Mouse (Mus musculus) right cerebral cortex, postnatal 25 days (tissue): Measurements from ENCODE around the gene Fgd3.
A peak's percentile ranks its signal among the peaks of the same experiment; 100 is the strongest.

Experiments used
- DNase-seq: peaks from one replicate; pipeline ENCODE4 v3.0.0; 2022

Fgd3 gene

DNA sequence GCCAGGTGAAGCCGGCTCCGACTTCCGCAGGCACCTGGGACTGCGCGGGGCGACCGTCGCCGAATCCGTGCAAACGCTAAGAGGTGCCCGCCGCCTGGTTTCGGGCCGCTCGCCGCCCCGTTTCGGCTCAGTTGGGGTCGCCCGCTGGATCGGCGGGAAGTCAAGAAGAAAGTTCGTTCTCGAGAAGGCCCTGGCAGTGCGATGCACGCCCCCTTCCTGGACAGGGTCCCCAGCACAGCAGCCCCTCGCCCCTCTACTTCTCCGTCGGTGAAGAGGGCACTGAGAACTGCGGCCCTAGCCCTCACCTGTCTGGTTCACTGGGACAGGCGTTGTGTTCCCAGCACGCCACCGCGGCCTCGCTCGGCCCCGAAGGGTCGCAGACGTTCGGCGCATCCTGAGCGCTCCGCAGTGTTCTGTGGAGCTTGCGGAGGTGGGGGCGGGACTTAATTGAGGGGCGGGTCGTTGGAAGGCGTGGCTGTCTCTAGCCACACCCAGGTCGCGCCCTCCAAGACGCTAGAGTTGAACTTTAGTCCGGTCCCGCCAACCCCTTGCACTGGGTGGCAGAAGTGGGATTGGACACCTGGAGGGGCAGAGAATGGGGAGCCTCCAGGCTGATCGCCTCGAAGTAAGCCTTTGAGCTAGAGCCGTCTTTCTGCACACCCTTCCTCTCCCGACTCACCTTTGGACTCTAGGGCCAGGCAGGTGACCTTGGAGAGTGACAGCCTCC, 72.2 kb downstream of the Fgd3 start:
- DNase-seq: no peak

DNA sequence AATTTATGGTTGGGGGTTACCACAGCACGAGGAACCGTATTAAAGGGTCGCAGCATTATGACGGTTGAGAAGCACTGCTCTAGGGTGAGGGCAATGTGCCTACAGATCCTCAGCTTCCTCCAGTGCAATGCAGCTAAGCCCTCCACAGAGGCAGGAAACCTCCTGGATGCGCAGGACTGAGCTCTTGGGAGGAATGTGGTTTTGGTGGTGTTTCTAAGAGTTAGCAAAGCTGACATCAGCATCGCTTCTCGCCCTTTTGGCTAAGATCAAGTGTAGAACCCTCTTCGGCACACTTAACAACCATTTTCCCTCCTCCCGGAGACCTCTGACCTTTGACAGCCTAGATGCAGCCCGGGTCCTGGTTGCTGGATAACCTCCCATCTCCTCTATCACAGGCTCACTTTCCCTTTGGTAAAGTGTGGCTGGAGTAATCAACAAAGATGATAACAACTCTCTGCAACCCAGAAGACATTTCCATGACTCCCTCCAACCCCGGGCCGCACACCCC, 72.8 kb downstream of the Fgd3 start:
- DNase-seq: no peak

DNA sequence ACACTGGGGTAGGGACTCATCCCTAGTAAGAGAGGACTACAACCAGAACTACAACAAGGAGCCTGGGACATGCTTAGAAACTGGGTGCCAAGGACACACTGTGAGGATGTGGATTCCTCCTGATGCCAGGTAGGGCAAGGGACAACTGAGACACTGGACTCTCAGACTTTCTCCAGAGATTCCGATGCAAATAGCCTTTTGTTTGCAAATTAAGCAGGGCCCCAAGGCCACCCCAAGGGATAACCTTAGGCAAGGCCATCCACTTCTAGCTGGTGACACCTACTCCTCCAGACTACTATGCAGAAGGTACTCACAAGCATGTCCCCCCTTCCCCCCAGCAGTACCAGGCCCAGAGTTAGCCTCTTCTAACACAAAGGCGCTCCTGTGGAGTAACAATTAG, 73.5 kb downstream of the Fgd3 start:
- DNase-seq: no peak

DNA sequence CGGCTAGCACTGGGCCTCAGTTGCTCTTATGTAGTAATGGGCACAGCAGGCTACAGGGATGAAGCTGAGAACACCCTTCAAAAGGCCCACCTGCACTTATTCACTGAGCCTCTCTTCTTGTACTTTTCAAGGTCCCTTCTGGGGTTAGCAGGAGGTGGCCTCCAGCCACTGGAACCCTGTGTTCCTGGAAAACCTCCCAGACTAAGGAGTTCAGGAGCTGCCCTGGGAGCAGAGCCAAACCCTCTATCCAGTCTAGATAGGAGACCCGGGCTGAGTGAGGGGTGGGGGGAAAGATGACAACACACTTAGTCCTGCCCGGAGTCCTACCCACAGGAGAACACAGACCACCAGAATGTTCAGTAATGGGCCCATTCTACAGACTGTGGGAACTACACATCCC, 74.1 kb downstream of the Fgd3 start:
- no peak for DNase-seq

DNA sequence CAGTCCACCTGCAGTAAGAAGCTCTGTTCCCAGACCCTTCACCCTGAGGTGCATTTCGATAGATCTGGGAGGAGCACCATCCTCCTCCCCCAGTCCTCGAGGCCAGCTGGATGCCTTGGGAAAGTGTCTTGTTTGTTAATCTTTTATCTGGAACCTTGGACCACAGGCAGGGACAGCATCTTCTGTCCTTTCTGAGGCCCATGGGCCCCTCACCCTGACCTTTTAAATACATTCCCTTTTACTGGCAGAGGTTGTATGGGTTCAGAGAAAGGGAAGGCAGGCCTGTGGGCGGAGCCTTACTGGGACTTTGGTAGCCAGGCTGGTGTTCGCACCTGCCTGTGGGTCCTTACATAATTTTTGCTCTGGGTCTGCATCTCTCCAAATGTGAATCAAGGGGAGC, 74.9 kb downstream of the Fgd3 start:
- no peak for DNase-seq

DNA sequence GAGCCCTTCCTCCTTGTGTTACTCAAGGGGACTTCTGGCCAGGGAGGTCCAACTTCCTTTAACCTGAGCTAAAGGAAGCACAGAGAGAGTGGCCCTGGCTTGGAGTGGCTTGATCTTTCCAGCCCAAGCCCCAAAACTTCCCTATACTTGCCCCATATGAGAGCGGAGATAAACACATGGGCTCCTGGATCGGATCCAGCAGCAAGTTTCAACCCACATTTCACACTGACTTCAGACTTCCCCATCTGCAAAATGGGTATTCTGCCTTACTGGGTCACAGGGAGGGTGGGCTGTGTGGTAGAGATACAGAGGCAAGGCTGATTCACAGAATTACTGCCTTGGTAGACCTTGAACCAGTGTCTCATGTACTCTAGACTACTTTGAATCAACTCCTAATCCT, 76.6 kb downstream of the Fgd3 start:
- DNase-seq: no peak

DNA sequence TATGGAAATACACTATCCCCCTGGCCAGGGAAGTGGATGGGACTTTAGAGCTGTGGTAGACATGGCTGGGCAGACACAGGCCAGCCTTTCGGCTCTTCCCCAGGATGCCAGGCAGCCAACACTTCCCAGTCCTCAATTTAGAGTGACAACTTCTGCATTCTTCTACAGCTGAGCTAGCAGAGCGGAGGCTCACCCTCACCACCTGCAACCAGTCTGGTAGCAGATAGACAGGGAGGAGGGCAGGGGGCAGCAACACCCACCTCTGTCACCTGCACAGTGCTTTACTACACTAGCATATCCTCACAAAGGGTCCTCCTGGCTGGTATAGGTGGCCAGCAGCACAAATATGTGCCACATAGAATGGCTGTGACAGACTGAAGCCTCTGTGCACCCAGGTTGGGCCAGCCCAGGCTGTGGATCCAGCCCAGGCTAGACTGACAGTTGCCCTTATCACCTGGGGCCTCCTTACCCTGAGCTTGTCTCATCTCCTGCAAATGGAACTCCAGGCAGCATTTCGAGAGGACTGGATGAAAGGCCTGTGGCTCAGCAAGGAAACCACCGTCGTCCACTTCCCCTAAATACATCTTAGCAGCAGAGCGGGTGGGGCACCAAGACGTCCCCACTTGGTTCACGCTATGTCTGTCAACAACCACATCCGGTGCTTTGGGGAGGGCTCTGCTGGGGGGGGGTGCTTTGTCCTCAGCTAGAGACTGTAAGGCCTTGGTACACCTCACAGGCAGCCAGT, 77.6 kb downstream of the Fgd3 start:
- DNase-seq: no peak

DNA sequence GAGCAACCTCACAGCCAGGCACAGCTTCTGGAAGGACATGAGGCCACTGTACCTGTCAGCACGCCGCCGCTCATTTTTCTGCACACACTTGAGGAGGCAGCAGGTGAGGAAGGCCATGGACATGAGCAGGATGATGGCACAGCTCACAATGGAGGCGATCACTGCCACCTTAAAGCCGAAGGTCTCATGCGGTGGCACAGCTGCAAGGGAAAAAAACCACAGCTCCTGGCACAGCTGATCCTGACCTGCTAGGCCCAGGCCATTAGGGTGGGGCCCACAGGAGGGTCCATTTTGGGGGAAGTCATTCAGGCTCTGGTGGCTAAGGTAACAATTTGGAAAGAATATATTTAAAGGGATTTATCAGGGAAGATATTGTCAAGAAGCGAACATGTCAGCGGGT, 81.4 kb downstream of the Fgd3 start:
- DNase-seq: no peak

DNA sequence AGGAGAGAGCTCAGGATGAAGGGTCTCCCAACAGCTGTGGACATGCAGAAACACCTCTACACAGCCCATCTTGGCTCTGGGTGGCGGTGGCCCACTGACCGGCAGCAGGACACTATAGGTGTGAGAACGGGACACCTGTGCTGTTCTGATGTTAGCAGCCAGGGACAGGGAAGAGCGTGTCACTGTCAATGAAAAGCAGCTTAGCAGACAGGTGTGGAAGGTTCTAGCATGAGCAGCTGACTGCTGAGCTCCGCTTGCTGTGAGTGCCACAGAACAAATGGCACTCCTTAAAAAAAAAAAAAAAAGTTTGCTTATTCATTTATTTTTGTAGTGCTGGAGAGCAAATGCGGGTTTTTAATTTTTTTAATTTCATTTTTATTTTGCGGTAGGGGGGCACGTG, 82.5 kb downstream of the Fgd3 start:
- no peak for DNase-seq

DNA sequence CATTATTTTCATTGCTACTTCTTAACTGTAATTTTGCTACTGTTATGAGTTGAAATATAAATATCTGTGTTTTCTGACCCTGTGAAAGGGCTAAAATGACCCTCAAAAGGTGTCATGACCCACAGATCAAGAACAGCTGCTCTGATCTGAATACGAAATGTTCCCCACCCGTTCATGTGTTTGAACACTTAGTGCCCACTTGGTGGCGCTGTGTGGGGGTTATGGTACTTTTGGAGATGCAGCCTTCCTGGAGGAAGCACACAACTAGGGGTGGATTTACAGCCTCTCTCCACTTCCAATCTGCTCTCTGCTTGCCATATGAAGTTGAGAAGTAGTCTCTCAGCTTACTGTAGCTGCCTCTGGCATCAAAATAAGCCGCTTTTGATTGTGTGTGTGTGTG, 85.4 kb downstream of the Fgd3 start:
- DNase-seq: no peak

DNA sequence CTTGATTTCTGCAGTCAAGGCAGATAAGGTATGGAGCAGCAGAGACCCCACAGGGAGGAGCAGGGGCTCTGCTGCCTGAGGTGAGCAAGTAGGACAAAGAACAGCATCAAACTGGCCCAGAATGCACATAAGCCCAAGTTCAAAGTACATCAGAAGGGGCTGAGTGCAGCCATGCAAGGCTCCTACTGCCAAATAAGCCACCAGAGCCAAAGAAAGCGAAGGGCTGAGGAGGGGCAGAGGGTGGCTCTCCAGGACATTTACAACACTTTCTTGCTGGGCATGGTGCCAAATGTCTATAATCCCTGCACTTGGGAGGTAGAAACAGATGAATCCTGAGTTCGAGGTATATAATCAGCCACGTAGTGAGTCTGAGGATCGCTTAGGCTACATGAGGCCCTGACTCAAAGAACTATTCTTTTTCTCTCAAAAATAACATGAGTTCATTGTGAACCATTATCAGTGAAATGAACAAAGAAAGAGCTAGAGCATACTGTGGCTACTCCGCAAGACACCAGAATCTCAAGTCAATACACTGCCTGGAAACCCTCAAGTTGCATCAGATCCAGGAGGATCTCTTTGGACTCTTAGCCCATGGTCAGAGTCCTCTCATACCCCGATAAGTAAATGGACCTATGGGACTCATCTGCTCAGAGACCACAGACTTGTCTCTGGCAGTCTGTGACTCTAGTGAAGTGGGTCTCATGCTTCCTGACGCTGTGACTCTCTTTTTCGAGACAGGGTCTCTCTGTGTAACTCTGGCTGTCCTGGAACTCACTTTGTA, 86.1 kb downstream of the Fgd3 start:
- DNase-seq: no peak

DNA sequence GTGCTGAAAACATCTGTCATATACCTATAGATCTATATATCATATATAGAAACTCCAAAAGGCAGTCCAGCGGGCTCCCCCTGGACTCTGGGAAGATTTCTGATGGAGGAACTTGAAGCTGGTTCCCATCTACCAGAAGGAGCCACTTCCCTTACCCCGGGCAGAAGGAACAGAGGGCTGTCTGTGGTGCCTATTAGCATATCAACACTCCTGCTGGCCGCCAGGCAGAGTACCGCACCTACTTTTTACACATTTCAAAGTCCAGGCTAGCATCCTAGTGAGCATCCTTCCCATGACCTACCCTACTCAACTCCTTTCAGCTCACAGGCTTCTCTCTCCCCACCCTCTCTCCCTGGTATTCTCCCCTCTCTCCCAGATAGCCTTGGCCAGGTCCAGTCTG, 94.5 kb downstream of the Fgd3 start:
- no peak for DNase-seq

DNA sequence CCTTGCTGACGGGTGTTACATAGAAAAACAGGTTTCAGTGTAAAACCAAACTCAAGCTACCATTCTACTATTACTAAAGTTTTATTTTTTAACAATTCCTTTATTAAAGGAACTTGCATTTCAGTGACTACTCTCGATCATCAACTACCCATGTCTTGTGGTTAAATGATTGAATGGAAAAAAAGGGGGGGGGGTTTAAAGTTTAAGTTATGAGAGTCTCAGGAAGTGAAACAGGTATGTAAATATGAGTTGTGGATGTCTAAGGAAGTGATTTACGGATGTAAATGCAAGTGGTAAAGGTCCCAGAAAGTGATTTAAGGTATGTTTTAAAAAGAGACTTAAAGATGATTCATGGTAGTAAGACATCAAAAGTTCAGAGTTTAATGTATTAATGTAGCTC, 95.0 kb downstream of the Fgd3 start:
- DNase-seq: no peak

DNA sequence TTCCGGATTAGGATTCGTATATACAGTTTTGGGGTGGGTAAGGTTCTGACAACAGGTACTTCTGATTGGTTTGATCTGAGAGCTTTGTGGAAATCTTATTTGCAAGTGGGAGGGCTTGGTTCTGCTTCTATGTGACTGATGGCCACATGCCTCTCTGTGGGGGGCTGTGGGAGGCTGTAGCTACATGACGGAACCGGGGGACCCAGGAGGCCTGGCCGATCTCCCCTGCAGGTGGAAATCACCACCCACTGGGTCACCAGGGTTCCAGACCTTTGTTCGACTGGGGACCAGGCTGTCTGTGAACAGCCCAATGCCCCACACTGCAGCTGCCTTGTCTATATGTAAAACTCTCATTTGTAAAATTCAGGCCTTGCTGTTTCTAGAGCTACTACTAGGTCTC, 95.4 kb downstream of the Fgd3 start:
- DNase-seq: no peak

DNA sequence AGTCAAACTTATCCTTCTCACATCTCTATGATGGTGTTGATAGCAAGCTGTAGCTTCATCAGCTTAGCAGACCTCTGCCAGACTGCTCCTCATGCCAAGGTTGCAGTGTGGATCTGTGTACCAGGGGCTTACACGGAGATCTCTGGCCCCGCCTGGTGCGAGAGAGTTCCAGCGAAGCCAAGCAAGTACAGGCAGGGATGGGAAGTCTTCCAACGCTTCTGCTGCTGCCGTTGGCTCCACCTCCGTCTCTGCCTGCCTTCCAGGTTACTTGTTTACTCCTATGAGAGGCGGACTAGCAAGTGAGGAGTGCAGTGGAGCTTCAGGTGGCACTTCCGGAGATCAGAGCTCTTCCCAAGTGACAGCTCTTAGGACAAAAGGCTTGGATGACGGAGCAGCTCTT, 95.8 kb downstream of the Fgd3 start:
- DNase-seq: no peak

DNA sequence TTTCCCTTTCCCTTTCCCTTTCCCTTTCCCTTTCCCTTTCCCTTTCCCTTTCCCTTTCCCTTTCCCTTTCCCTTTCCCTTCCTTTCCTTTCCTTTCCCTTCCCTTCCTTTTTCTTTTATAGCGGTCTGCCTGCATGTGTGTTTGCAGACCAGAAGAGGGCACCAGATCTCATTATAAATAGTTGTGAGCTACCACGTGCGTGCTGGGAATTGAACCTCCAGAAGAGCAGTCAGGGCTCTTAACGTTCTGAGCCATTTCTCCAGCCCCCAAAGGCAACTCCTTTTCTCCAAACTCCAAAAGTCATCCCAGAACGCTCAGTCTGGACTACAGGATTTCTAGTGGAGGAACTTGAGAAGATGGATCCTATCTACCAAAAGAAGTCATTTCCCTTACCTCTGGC, 99.2 kb downstream of the Fgd3 start:
- no peak for DNase-seq

DNA sequence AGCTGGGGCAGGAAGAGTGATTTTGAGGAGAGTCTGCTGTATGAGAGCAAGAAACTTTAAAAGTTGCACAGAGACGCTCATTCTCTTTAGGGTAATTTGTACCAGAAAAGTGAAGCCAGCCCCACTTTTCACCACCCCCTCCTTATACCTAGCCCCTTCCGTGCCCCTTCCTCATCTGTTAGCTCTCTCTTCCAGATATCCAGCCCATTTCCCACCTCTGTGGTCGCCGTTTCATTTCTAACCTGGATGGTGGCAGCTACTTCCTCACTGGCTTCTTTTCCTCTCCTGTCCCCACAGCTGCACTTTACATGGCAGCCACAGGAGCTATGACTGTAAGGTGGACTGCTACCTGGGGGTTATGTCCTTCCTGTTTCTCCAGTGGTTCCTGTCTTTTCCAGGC, 100.7 kb downstream of the Fgd3 start:
- DNase-seq: no peak

DNA sequence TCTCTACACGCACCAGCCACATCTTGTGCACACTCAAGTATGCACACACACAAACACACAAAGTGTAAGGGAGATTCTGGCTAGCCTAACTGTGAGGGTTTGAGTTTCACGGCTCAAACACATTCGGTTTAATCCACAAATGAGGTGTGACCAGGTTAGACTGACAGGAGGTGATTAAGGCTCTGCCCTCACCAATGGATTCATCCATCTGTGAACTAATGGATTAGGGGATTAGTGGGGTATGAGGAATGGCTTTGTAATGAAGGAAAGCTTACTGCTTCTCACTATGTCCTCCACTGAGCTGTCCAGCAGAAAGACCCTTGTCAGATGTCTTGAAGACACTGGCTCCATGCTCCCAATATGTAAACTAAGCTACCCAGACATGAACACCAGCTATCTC, 101.5 kb downstream of the Fgd3 start:
- no peak for DNase-seq

DNA sequence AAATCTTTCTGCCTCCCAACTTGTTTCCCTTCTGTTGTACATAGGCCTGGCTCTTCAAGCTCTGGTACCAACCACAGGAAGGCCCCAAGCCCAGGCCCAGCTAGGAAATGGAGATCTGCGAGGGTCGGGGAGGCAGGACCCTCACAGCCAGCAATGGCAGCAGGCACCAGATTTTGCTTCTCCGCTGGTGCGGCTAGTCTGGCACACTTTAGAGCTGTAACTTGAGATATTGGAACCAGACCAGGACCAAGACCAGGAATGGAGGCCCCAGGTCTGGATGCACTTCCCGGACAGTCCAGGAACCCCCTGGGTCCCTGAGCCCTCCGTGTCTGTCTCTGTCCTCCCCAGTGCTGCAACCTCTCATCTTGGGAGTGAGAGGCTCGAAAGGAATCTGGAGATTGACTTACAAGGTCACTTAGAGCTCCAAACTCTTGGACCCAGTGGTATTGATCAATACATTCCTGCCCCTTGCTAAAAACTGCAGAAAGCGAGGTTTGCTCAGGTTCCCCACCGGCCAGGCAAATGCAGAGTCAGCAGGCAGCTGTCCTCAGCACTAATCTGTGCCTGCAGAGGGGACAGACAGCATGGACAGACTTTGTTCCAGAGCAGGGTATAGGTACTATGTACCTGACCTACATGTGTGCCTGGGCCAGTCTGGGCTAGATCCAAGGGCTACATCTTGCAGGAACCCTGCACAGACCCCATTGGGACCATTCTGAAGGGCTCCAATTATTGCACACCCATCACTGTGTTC, 103.1 kb downstream of the Fgd3 start:
- DNase-seq: no peak

DNA sequence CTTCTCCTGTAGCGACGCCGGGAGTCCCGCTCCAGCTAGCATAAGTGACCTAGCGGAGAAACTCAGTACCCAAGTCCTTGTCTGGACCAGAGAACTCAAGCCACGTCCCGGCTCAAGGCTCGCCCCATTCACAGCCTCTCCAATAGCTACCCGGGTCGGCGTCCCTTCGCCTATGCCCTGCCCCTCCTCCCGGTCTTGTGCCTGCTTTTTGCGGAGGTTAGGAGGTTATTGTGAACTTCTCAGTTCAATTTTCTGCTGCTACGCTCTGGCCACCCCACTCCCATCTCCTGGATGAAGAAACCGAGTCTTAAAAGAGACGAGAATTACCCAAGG, 103.9 kb downstream of the Fgd3 start:
- DNase-seq: no peak

DNA sequence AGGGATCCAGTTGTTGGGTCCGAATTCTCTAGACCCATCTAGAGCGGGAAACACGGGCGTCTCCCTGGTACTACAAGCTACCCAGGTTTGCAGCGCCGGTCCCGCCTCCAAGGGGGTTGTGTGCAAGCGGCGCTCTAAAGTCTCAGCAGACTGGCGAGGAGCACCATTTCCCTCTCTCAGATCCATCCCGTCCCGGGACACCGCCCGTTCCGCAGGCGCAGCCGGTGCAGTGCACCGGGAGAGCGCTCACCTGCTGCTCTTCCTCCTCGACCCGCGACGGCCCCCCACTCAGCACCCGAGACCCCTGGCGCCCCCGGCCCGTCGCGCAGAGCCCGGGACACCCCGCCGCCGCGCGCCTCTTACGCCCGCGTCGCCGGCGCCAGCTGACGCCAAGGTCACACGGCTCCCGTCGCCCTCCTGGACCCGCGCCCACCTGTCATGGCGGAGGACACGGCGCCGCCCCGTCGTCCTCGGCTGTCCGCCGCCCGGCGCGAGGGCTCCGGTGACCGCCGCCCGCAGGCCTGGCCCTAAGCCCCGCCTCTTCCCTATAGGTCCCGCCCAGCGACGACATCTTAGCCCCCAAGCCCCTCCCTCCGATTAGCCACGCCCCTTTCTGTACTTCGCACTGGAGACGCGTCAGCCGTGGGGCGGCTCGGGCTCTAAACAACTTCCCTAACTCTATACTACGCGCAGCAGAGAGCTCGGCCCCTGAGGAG, 104.4 kb downstream of the Fgd3 start, which contains the start of gene Card19:
Gene Card19 (minus strand): TSS at position 534 of the 716 bp plus-strand sequence.
- peak; percentile 87 for DNase-seq

DNA sequence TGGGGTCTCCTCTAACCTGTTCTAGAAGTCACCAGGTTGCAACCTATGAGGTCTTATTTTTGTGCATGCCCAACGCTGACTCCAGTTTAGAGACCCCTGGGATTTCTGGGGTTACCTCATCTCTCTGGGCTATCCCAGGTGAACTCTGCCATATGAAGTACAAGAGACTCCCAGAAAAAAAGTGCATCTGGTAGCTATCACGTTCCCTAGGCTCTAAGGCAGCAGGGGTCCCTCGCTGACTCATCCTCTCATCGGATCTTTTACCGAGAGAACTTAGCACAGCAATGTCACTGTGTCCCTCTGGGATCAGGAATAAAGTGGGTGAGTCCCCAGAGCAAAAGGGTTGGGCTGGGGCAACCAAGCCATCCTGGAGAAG, 105.0 kb downstream of the Fgd3 start:
- DNase-seq: no peak

DNA sequence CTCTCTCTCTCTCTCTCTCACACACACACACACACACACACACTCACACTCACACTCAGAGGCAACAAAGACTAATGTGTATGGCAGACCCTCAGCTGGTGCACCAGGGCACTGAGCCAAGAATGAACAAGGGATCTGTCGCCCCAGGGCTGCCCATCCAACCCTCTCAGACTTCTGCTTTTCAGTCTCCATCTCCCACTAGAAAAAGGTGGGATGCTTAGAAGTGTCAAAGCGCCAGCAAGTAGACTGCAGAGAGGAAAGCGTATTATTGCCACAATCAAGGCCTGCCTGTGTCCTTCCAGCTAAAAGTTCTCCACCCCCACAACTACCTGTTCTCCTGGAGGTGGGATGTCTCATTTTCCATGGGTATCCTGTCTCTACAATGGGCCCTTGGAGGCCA, 105.7 kb downstream of the Fgd3 start:
- DNase-seq: no peak
